Mouse (Mus musculus) lung, postnatal 0 days (tissue): ENCODE data around the gene Nckap5. TPM values are rescaled to one million over a fixed set of nuclear protein-coding genes. Genes with fewer than 3 reads are reported as not detected.

Source experiments
- ATAC-seq: fragments of 200-750 bp; cut with Nextera tagmentation; 2 replicates; pipeline ENCODE4 v1.8.0; 2017; ENCODE audit warnings: moderate library complexity
- DNase-seq: peaks from one replicate; pipeline ENCODE4 v3.0.0-alpha.2; 2016; ENCODE audit warnings: low spot score
- H3K27ac ChIP-seq: fragments of 300-500 bp; sonication (generic); 2 replicates; pipeline ENCODE4 v1.5.1; 2014; ENCODE audit warnings: antibody characterized with exemption, mild to moderate bottlenecking, low read length, mixed read lengths
- H3K27me3 ChIP-seq: fragments of 300-500 bp; sonication (generic); replicated peaks from 2 replicates; pipeline ENCODE4 v1.6.1; 2014; ENCODE audit warnings: low read length, mixed read lengths; ENCODE audit not compliant: insufficient read depth
- H3K36me3 ChIP-seq: fragments of 300-500 bp; sonication (generic); 2 replicates; pipeline ENCODE4 v1.6.1; 2014; ENCODE audit warnings: low read length, mixed read lengths; ENCODE audit not compliant: insufficient read depth
- H3K4me1 ChIP-seq: fragments of 300-500 bp; sonication (generic); 2 replicates; pipeline ENCODE4 v1.6.1; 2014; ENCODE audit warnings: antibody characterized with exemption, low read depth, low read length, mixed read lengths; ENCODE audit not compliant: insufficient read depth
- H3K4me2 ChIP-seq: fragments of 300-500 bp; sonication (generic); replicated peaks from 2 replicates; pipeline ENCODE4 v1.6.1; 2014; ENCODE audit warnings: low read depth, mild to moderate bottlenecking, low read length, moderate library complexity, mixed read lengths
- H3K4me3 ChIP-seq: fragments of 300-500 bp; sonication (generic); 2 replicates; pipeline ENCODE4 v1.5.1; 2014; ENCODE audit warnings: low read depth, low read length
- H3K9ac ChIP-seq: fragments of 300-500 bp; sonication (generic); replicated peaks from 2 replicates; pipeline ENCODE4 v1.6.1; 2014; ENCODE audit warnings: low read depth, mild to moderate bottlenecking
- H3K9me3 ChIP-seq: fragments of 300-500 bp; sonication (generic); 2 replicates; pipeline ENCODE4 v1.6.1; 2016; ENCODE audit warnings: low read length, mixed read lengths
- CTCF ChIP-seq: IDR thresholded peaks from 2 replicates; pipeline ENCODE4 v1.5.1; 2016; ENCODE audit warnings: antibody characterized with exemption, mild to moderate bottlenecking
- EP300 ChIP-seq: IDR thresholded peaks from 2 replicates; pipeline ENCODE4 v1.6.1; 2016; ENCODE audit warnings: antibody characterized with exemption, mild to moderate bottlenecking, control low read depth
- WGBS: fragments of 180-500 bp; shearing (Covaris S2); extraction: QIAGEN DNeasy Blood & Tissue Kit; methylation state at CpG from one replicate; pipeline ENCODE4 v1.1.7; 2014; 5-methylcytosine and 5-hydroxymethylcytosine counted together
- polyA plus RNA-seq: library from polyadenylated mRNA; unstranded; fragments of >200 nt; fragmentation: Nextera tagmentation; extraction: Ambion mirVana; gene quantifications from 2 replicates; pipeline ENCODE4 v1.2.1, GENCODE M21; 2015

The Nckap5 gene
- polyA plus RNA-seq, 1 experiment from 2014 or later: 26.0 TPM

DNA sequence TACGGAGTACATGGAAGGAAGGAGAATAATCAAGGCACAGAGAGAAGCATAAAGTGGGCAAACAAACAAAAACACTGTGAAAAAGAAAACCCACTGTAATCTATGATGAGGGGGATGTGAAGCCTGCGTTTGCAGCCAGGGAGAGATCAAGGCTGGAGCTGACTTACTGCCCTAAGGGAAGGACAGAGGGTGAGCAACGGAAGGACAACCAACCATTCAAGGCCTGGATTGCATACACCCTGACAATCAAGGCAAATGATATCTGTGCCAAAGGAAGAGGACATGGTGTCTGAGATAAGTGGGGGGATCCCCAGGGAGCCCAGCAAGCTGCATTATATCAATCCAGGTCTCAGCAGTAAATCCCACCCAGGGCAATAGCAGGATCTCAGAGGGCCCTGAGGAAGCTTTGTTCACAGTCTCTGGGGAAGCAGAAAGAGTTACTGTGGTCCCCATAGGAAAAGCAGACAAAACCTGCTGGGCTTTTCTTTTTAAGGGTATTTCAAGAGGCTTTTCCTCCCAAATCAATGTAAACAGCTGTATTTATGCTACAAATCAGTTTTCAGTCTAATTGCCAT is 265.4 kb downstream of the Nckap5 start:
- Histone ChIP-seq H3K4me2 (no peak overlapping the region), H3K27ac (no peak overlapping the region), H3K9me3 (no peaks in the 10 kb centered on the region), H3K27me3 (no peaks in the 10 kb centered on the region), H3K4me1 (peaks cover 3% of the 10 kb centered on the region; the same call in 1 of the 2 replicates), H3K4me3 (no peak overlapping the region), H3K36me3 (no peaks in the 10 kb centered on the region), H3K9ac (no peak overlapping the region)
- TF ChIP-seq CTCF: no peak
- no peak for TF ChIP-seq EP300
- 81% methylated on average over 3 of the region's 3 CpGs for WGBS
- ATAC-seq (no peak), DNase-seq (no peak)

DNA sequence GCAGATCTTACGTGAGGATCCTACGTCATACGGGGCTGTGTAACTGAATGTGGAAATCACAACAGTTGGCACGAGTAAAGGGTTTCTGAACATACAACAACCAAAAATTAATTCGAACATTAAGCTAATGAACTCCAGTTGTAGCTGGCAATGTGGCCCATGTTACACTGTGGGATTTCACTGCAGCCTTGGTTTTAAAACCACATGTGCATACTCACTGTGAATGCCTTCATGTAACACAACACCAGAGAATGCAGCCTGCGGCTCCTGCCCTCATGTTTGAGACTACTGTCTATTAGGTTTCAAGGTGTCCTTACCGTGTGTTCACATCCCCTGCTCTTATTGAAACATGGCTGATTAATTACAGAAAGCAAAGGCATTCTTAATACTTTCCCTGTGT is 269.7 kb downstream of the Nckap5 start:
- Histone ChIP-seq H3K4me2 (no peak overlapping the region), H3K4me3 (no peak overlapping the region), H3K9me3 (no peaks in the 10 kb centered on the region), H3K4me1 (no peaks in the 10 kb centered on the region; the same call in 1 of the 2 replicates), H3K27me3 (no peaks in the 10 kb centered on the region), H3K27ac (no peak overlapping the region), H3K36me3 (no peaks in the 10 kb centered on the region), H3K9ac (no peak overlapping the region)
- whole genome bisulfite sequencing: 79% methylated on average over 7 of the region's 7 CpGs
- TF ChIP-seq CTCF: no peak
- DNase-seq (no peak), ATAC-seq (no peak)

DNA sequence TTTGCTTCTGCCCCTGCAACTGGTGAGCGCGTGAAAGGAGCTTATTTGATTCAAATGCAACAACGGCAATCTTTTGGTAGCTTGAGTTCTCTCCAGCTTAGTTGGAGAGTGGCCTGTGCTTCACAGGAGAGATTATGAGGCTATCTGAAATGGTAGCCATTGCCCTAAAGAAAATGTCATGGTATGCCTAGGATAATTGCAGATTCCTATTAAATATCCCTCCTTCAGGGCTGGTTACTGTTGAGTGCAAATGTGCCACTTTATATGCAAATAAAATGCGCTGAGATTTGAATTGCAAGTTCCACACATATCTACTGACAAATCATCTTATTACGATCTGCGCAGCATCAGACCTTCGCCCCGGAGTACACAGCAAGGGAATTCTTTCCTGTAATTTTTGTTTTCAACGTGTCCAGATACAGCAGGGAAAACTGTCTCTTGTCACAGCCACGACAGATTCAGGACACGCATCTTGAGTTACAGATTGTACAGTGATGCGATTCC is 272.8 kb downstream of the Nckap5 start:
- Histone ChIP-seq H3K36me3 (no peaks in the 10 kb centered on the region), H3K27ac (no peak overlapping the region), H3K9me3 (no peaks in the 10 kb centered on the region), H3K9ac (no peak overlapping the region), H3K4me1 (no peaks in the 10 kb centered on the region; the same call in 1 of the 2 replicates), H3K4me2 (no peak overlapping the region), H3K4me3 (no peak overlapping the region), H3K27me3 (no peaks in the 10 kb centered on the region)
- DNase-seq (no peak), ATAC-seq (no peak)
- TF ChIP-seq EP300: no peak
- no peak for TF ChIP-seq CTCF
- WGBS: 86% methylated on average over 12 of the region's 12 CpGs

DNA sequence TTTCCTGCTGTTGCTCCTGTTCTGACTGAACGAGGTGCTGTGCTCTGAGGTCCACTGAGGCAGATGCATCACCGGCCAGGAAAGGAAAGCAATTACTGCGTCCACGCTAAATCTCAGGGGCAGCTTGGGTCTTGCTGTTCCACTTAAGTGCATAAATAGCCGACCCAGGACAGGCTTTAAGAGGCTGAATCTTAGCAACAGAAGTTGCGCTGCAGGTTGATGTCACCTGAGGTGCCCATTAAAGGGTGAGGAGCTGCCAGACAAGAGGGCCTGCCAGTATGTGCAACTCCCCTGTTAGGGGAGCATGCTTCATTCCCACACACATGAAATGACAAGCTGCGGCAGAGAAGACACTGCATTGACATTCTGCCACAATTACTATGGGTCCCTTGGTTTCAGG is 282.6 kb downstream of the Nckap5 start:
- WGBS: 58% methylated on average over 7 of the region's 7 CpGs
- Histone ChIP-seq H3K4me1 (no peaks in the 10 kb centered on the region), H3K27ac (no peak overlapping the region), H3K4me2 (no peak overlapping the region), H3K9ac (no peak overlapping the region), H3K36me3 (no peaks in the 10 kb centered on the region), H3K27me3 (no peaks in the 10 kb centered on the region), H3K9me3 (no peaks in the 10 kb centered on the region), H3K4me3 (no peak overlapping the region)
- no peak for TF ChIP-seq CTCF
- no peak for TF ChIP-seq EP300
- no peak for DNase-seq
- no peak for ATAC-seq

DNA sequence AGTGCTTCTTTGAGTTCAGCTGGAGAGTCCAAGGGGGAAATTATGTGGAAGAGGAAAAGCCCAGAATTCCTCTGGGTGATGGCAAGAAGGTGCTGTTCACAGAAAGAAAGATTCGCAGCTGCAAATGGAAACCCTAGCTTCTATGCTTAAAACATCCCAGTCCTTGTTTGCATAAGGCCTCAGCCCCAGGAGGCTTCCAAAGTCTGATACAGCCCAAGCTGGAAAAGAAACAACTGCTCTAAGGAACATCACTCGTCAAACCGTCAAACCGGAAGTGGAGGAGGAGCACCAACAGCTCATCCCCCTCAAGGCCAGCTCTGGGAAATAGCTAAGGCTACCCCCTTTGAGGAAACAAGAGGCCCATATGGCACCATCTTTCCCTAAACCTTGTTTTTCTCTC is 286.1 kb downstream of the Nckap5 start:
- H3K4me2 ChIP-seq: no peak overlapping the region
- no peak overlapping the region for H3K4me3 ChIP-seq
- H3K9ac ChIP-seq: no peak overlapping the region
- 41% methylated on average over 4 of the region's 4 CpGs for WGBS
- H3K27me3 ChIP-seq: no peaks in the 10 kb centered on the region
- ATAC-seq (no peak), DNase-seq (no peak)
- TF ChIP-seq CTCF (no peak), EP300 (no peak)
- H3K4me1 ChIP-seq: no peaks in the 10 kb centered on the region
- no peaks in the 10 kb centered on the region for H3K36me3 ChIP-seq
- no peaks in the 10 kb centered on the region for H3K9me3 ChIP-seq
- H3K27ac ChIP-seq: no peak overlapping the region

DNA sequence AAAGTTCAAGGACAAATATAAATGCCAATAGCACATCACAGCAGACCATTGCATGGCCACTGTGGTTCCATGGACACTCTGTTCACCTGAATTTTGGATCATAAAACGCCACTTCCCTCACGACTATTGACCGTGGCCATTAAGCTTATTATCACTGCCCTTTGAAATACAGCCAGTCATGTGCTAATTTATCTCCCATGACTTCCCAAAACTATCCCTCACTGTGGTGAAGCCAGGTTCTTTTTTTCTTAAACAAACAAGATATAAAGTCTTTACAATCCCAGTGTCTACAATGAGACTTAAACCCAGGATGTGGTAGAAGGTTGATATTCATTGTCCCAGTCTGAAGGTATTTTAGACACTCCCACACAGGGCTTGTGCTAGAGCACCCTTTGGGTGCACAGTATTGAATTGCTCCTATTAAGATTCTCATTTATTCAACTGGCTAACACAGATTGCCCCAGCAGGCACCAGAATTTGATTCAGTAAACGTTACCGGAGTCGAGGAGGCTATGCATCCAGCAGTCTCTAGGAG is 293.3 kb downstream of the Nckap5 start:
- no peak for ATAC-seq
- TF ChIP-seq CTCF (no peak), EP300 (no peak)
- Histone ChIP-seq H3K36me3 (no peaks in the 10 kb centered on the region), H3K4me1 (no peaks in the 10 kb centered on the region), H3K27ac (no peak overlapping the region), H3K27me3 (no peaks in the 10 kb centered on the region), H3K4me2 (no peak overlapping the region), H3K9me3 (no peaks in the 10 kb centered on the region), H3K4me3 (no peak overlapping the region), H3K9ac (no peak overlapping the region)
- DNase-seq: no peak
- WGBS: 87% methylated on average over 6 of the region's 6 CpGs

DNA sequence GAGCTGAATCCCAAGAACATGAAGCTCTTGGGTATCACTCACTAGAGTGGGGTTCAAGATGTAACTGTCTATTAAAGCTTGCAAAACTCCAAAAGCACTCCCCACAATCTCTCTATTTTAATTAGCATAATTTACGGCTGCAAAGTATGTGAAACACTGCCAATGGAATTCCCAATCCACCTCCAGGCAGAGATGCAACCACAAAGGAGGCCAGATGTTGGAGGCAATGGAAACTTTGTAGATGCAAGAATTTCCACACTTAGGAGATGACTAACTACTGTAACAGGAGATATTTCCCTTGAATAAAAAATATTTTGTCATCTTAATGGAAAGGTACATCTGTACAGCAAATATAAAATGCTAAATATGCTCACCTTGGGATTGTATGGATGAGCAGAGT is 295.1 kb downstream of the Nckap5 start:
- Histone ChIP-seq H3K4me1 (no peaks in the 10 kb centered on the region), H3K27ac (no peak overlapping the region), H3K9ac (no peak overlapping the region), H3K27me3 (no peaks in the 10 kb centered on the region), H3K36me3 (no peaks in the 10 kb centered on the region), H3K4me3 (no peak overlapping the region), H3K4me2 (no peak overlapping the region), H3K9me3 (no peaks in the 10 kb centered on the region)
- DNase-seq: no peak
- ATAC-seq: no peak
- WGBS: 89% methylated on average over 1 of the region's 1 CpGs
- TF ChIP-seq EP300: no peak
